8 mouse cellular contexts compared by ENCODE assay signal in genomic region chr5:99339790-99340189, GRCm38 (mm10).
DNase-seq lines count a peak whose midpoint lies in the region; ATAC-seq lines count a peak whose summit lies in the region.

No protein-coding gene starts in this region.

- WGBS in liver, embryonic 11.5 days, result 35% methylated on average over 15 of the region's 15 CpGs

- peak; percentile 83 for ATAC-seq in frontal cortex, adult (ENCODE audit: low TSS enrichment)
- 0 out of 2 replicates have a peak, but pooled peaks have one; percentile 11 for ATAC-seq in granulocyte monocyte progenitor cell, adult 5-6 weeks (replicated peaks; ENCODE audit: poor library complexity, severe bottlenecking)
- ATAC-seq in liver, embryonic 11.5 days (replicated peaks; ENCODE audit: low FRiP score), result peak; percentile 51; the same call in 1 of the 2 replicates

- H3K9ac ChIP-seq in liver, embryonic 11.5 days (ENCODE audit: low read depth, low read length), result no peak overlapping the region

- no peak for DNase-seq in frontal cortex, postnatal 10 days (ENCODE audit: low spot score in 2 of 2)
- DNase-seq in adrenal gland, postnatal 36 days, result peak; percentile 83 to 84
- DNase-seq in kidney, adult 11 months, result peak; percentile 68
- DNase-seq in liver, embryonic 11.5 days (ENCODE audit: low spot score), result peak; percentile 41
- peak; percentile 33 for DNase-seq in ovary, postnatal 14 days (ENCODE audit: low spot score)
- no peak for DNase-seq in MN1 (ENCODE audit: low spot score)

- peak overlapping the region; percentile 49 for H3K4me2 ChIP-seq in liver, embryonic 11.5 days

- H3K36me3 ChIP-seq in liver, embryonic 11.5 days (ENCODE audit: control insufficient read depth, insufficient read depth, low read length), result no peaks in the 10 kb centered on the region

- no peaks in the 10 kb centered on the region for H3K9me3 ChIP-seq in liver, embryonic 11.5 days (ENCODE audit: control insufficient read depth, low read length)

- no peak overlapping the region; the same call in 1 of the 2 replicates for H3K27ac ChIP-seq in liver, embryonic 11.5 days (ENCODE audit: low read depth, low read length)

- peaks cover 14% of the 10 kb centered on the region for H3K4me1 ChIP-seq in liver, embryonic 11.5 days (replicated peaks; ENCODE audit: control insufficient read depth, insufficient read depth, low read length)

- H3K27me3 ChIP-seq in liver, embryonic 11.5 days (replicated peaks; ENCODE audit: control insufficient read depth, insufficient read depth, low read length), result no peaks in the 10 kb centered on the region

- H3K4me3 ChIP-seq in liver, embryonic 11.5 days (ENCODE audit: low read depth, low read length), result peak overlapping the region; percentile 26

Comparison
In these comparisons a context has a peak if more than half of its experiments do, and no peak if none do; other contexts are left out.
1. ATAC-seq: peak in every context shown above with its lines; median percentile 83 in frontal cortex, adult; 51 in liver, embryonic 11.5 days; 11 in granulocyte monocyte progenitor cell, adult 5-6 weeks.
2. DNase-seq: peak in adrenal gland, postnatal 36 days (2 of 2), kidney, adult 11 months (single experiment), liver, embryonic 11.5 days (single experiment) and ovary, postnatal 14 days (single experiment); none in frontal cortex, postnatal 10 days (0 of 2) and MN1 (single experiment).